In the genomic region with DNA sequence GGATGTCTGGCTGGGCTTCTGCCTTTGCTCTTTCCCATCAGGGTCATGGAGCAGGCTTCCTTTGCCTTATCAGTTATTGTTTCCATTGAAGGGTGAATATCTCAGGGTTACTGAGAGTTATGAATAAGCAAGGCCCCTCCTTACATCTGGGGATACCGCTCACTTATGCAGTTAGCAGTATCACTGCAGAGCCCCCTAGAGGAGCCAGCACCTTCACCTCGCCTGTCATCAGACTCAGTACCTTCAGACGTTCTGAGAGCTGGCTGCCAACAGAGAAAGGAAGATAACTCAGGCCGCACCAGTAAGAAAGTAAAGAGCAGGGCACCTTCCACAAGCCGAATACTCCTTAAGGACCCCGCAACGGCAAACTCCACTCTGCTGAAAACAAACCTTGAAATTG, we compare ENCODE assay signal across 22 mouse cellular contexts.
A peak's percentile ranks its signal among the peaks of the same experiment; 100 is the strongest.
DNase-seq lines count a peak whose midpoint lies in the region; ATAC-seq and TF ChIP-seq lines count a peak whose summit lies in the region.
"Had no signal": no experiment of that assay in that cellular context is flagged by ENCODE, and none has a peak within 500 bp of the region (broad histone marks: within the 10 kb centered on the region; RNA-seq: fewer than 3 reads in every experiment).

No protein-coding gene starts in this region.

- no peaks in the 10 kb centered on the region for H3K27me3 ChIP-seq in heart, embryonic 16.5 days (ENCODE audit: control insufficient read depth, insufficient read depth, low read length)
- H3K27me3 ChIP-seq in heart, embryonic 12.5 days (replicated peaks) = 0 out of 2 replicates have a peak, but pooled peaks cover 4% of the 10 kb centered on the region
- H3K27me3 ChIP-seq in liver, postnatal 0 days (ENCODE audit: insufficient read depth, low read length) = no peaks in the 10 kb centered on the region
- peaks cover 15% of the 10 kb centered on the region for H3K27me3 ChIP-seq in liver, embryonic 11.5 days (replicated peaks; ENCODE audit: control insufficient read depth, insufficient read depth, low read length)
- H3K27me3 ChIP-seq: embryonic facial prominence, embryonic 12.5 days; limb, embryonic 12.5 days; stomach, embryonic 15.5 days had no signal

- WGBS in heart, embryonic 16.5 days = 50% methylated on average over 7 of the region's 7 CpGs
- 48% methylated on average over 7 of the region's 7 CpGs for WGBS in heart, embryonic 12.5 days
- 55% methylated on average over 7 of the region's 7 CpGs for WGBS in liver, postnatal 0 days (ENCODE audit: insufficient replicate concordance)
- 64% methylated on average over 7 of the region's 7 CpGs for WGBS in liver, embryonic 11.5 days

- ATAC-seq in heart, embryonic 16.5 days (replicated peaks; ENCODE audit: extremely low read depth, insufficient read depth, low FRiP score) = no peak; the same call in 1 of the 2 replicates
- no peak for ATAC-seq in heart, embryonic 12.5 days (ENCODE audit: insufficient number of reproducible peaks, low FRiP score)
- no peak for ATAC-seq in liver, postnatal 0 days
- no peak for ATAC-seq in liver, embryonic 11.5 days (replicated peaks; ENCODE audit: low FRiP score)
- ATAC-seq: activated CD4-positive, CD25-positive, alpha-beta regulatory T cell, adult 4 months; forebrain, embryonic 14.5 days; inflammation-experienced regulatory T-cells, adult 6 months; midbrain, embryonic 16.5 days had no signal

- H3K9ac ChIP-seq in heart, embryonic 16.5 days (ENCODE audit: low read length) = no peak overlapping the region
- H3K9ac ChIP-seq in heart, embryonic 12.5 days = no peak overlapping the region
- H3K9ac ChIP-seq in liver, postnatal 0 days (replicated peaks) = no peak overlapping the region
- H3K9ac ChIP-seq in liver, embryonic 11.5 days (ENCODE audit: low read depth, low read length) = no peak overlapping the region
- H3K9ac ChIP-seq: embryonic facial prominence, embryonic 12.5 days; limb, embryonic 12.5 days; liver, embryonic 15.5 days; stomach, embryonic 15.5 days had no signal

- H3K4me2 ChIP-seq in heart, embryonic 16.5 days (ENCODE audit: low read depth, low read length) = no peak overlapping the region
- H3K4me2 ChIP-seq in heart, embryonic 12.5 days = no peak overlapping the region
- no peak overlapping the region for H3K4me2 ChIP-seq in liver, postnatal 0 days (ENCODE audit: low read depth, low read length)
- no peak overlapping the region for H3K4me2 ChIP-seq in liver, embryonic 11.5 days
- H3K4me2 ChIP-seq: embryonic facial prominence, embryonic 12.5 days; limb, embryonic 12.5 days; liver, embryonic 15.5 days; stomach, embryonic 15.5 days had no signal

- no peak for DNase-seq in liver, postnatal 0 days
- no peak for DNase-seq in liver, embryonic 11.5 days (ENCODE audit: low spot score)
- peak; percentile 61 for DNase-seq in A20 (ENCODE audit: low read depth, low spot score)
- no peak for DNase-seq in brain, embryonic 14.5 days (ENCODE audit: low read depth)
- DNase-seq in urinary bladder, postnatal 36 days (ENCODE audit: low spot score in 2 of 2) = no peak
- DNase-seq: adrenal gland, postnatal 10 days; cerebellum, postnatal 10 days; gastrocnemius, postnatal 14 days; kidney, postnatal 4 days; lung, postnatal 36 days; right cerebral cortex, postnatal 14 days had no signal

- no peak for TF ChIP-seq POLR2A in brain, embryonic 14.5 days (IDR thresholded peaks at IDR 0.05; ENCODE audit: borderline replicate concordance, extremely low read depth, insufficient read depth, insufficient read length, poor library complexity, severe bottlenecking)

- peak; percentile 29; the same call in 1 of the 2 replicates for TF ChIP-seq CTCF in liver, postnatal 0 days (IDR thresholded peaks at IDR 0.05; ENCODE audit: low read depth)
- 0 out of 2 replicates have a peak, but pooled peaks have one; percentile 7 for TF ChIP-seq CTCF in brain, embryonic 14.5 days (IDR thresholded peaks at IDR 0.05; ENCODE audit: borderline replicate concordance, extremely low read depth, insufficient read depth, insufficient read length)

- H3K4me1 ChIP-seq in heart, embryonic 16.5 days (ENCODE audit: control insufficient read depth, insufficient read depth, low read length) = peaks cover 60% of the 10 kb centered on the region
- peaks cover 74% of the 10 kb centered on the region for H3K4me1 ChIP-seq in heart, embryonic 12.5 days (replicated peaks)
- H3K4me1 ChIP-seq in liver, postnatal 0 days (ENCODE audit: insufficient read depth) = peaks cover 24% of the 10 kb centered on the region
- peaks cover 21% of the 10 kb centered on the region for H3K4me1 ChIP-seq in liver, embryonic 11.5 days (replicated peaks; ENCODE audit: control insufficient read depth, insufficient read depth, low read length)

- H3K9me3 ChIP-seq in heart, embryonic 16.5 days (replicated peaks; ENCODE audit: control insufficient read depth, low read length) = no peaks in the 10 kb centered on the region
- H3K9me3 ChIP-seq in heart, embryonic 12.5 days (replicated peaks) = no peaks in the 10 kb centered on the region
- no peaks in the 10 kb centered on the region for H3K9me3 ChIP-seq in liver, postnatal 0 days (ENCODE audit: low read length)
- no peaks in the 10 kb centered on the region for H3K9me3 ChIP-seq in liver, embryonic 11.5 days (ENCODE audit: control insufficient read depth, low read length)
- H3K9me3 ChIP-seq: embryonic facial prominence, embryonic 12.5 days; limb, embryonic 12.5 days; liver, embryonic 15.5 days; stomach, embryonic 15.5 days had no signal

- H3K36me3 ChIP-seq in heart, embryonic 16.5 days (ENCODE audit: control insufficient read depth, insufficient read depth) = no peaks in the 10 kb centered on the region
- no peaks in the 10 kb centered on the region for H3K36me3 ChIP-seq in heart, embryonic 12.5 days
- H3K36me3 ChIP-seq in liver, postnatal 0 days (replicated peaks; ENCODE audit: insufficient read depth, low read length) = no peaks in the 10 kb centered on the region
- H3K36me3 ChIP-seq in liver, embryonic 11.5 days (ENCODE audit: control insufficient read depth, insufficient read depth, low read length) = no peaks in the 10 kb centered on the region
- H3K36me3 ChIP-seq: embryonic facial prominence, embryonic 12.5 days; limb, embryonic 12.5 days; liver, embryonic 15.5 days; stomach, embryonic 15.5 days had no signal

- TF ChIP-seq EP300 in liver, postnatal 0 days (IDR thresholded peaks at IDR 0.05; ENCODE audit: low read depth) = no peak

- no peak overlapping the region for H3K4me3 ChIP-seq in heart, embryonic 16.5 days (ENCODE audit: low read length)
- H3K4me3 ChIP-seq in heart, embryonic 12.5 days = no peak overlapping the region
- no peak overlapping the region for H3K4me3 ChIP-seq in liver, postnatal 0 days (ENCODE audit: low read depth, low read length)
- no peak overlapping the region for H3K4me3 ChIP-seq in liver, embryonic 11.5 days (ENCODE audit: low read depth, low read length)
- H3K4me3 ChIP-seq: embryonic facial prominence, embryonic 12.5 days; erythroblast, embryonic 14.5 days; limb, embryonic 12.5 days; liver, embryonic 15.5 days; stomach, embryonic 15.5 days had no signal

- peak overlapping the region; percentile 41; the same call in 1 of the 2 replicates for H3K27ac ChIP-seq in heart, embryonic 16.5 days (ENCODE audit: low read length)
- H3K27ac ChIP-seq in heart, embryonic 12.5 days (ENCODE audit: poor library complexity, severe bottlenecking) = no peak overlapping the region
- H3K27ac ChIP-seq in liver, postnatal 0 days (ENCODE audit: low read depth) = no peak overlapping the region
- no peak overlapping the region for H3K27ac ChIP-seq in liver, embryonic 11.5 days (ENCODE audit: low read depth, low read length)
- H3K27ac ChIP-seq: embryonic facial prominence, embryonic 12.5 days; limb, embryonic 12.5 days; liver, embryonic 15.5 days; stomach, embryonic 15.5 days had no signal
